Mouse (Mus musculus): ENCODE results near the gene Klf16.

Gene Klf16

DNA sequence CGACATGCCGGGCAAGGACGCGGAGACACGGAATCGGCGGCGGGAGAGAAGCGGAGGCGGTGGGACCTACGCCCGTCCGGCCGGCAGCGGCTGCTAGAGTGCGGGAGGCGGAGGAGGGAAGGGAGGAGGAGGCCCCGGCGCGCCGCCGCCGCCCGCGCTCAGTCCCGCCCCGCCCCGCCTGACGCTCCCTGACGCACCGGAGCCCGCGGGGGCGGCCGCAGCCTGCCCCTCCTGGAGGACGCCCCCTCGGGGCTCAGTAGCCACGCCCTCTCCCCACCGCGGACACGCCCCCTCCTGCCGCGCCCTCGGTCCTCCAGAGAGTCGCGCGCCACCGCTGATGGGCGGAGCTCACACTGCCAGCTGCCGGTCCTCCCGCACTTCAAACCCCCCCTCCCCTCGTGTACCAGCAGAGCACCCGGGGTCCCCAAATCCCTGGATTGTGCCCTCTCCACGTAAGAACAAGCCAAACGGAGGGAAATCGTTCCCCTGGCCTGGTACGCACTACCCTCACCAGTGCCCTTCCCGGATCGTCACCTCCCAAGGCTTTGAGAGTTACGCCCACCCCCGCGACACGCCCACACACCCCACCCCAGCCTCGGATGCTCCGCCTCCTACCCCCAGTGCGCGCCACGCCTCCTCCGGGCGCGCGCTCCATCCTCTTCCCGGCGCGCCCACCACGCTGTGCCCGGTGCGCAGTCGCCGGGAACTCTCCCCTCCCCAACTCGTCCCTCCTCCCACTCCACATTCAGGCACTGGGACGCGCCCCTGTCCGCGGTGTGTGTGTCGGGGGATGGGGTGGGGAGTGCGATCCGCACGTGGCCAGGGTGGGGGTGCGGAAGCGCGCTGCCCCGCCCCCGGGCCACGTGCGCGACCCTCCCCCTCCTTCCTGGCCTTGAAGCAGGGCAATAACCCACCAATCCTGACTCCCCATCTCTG is at the start of gene Klf16:
Gene Klf16, minus strand, starts transcription at position 127 of the 936 bp plus-strand sequence.
- peak; percentile 87 to 90 for DNase-seq

DNA sequence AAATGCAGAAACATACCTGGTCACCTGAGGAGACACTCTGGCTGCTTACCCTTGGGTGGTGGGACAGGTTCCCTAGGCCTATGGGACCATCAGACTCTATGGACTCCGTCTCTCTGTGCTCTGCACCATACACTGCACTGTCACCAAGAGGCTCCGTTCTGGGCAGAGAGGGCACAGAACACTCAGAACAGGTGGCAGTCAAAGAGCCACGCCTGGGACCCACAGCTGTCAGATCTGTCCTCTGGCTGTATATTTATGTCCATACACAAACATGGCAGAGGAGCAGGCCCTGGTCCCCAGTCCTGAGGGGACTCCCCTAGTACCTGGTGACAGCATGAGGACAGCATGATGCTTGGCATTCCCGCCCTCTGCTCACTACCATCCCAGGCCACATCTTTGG is 48.6 kb upstream of the Klf16 start:
- DNase-seq: no peak

DNA sequence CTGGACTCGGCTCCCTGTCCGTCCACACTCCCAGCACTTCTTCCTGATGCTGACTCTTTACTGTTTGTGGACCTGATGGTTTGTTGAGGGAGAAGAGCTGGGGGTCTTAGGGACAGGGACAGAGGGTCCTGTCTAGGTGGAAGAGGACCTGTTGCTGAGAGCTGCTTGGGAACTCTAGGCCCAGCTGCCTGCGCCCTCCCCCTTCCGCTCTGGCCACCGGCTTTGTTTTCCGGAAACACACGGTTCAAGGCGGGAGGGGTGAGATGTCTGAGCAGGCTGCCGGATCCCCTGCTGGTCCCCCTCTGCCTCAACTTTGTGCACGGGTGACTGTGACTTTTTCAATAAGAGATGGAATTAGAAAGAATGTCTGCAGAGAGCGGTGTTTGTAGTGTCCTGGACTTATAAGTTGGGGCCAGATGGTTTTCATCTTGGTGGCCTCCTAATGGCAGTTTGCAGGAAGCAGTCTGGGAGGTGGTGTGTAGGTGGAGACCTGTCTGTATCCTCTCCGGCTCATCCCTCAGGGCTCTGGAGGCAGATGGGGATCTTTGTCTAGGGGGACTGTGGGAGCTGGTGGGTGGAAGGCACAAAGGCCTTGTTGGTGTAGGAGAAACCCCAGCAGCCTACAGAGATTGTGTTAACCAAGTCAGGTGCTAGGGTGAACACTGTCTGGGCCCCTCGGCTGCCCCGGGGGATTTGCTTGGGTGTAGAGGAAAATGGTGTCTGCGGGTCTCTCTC is 46.5 kb upstream of the Klf16 start:
- DNase-seq: peak; percentile 62 to 66

DNA sequence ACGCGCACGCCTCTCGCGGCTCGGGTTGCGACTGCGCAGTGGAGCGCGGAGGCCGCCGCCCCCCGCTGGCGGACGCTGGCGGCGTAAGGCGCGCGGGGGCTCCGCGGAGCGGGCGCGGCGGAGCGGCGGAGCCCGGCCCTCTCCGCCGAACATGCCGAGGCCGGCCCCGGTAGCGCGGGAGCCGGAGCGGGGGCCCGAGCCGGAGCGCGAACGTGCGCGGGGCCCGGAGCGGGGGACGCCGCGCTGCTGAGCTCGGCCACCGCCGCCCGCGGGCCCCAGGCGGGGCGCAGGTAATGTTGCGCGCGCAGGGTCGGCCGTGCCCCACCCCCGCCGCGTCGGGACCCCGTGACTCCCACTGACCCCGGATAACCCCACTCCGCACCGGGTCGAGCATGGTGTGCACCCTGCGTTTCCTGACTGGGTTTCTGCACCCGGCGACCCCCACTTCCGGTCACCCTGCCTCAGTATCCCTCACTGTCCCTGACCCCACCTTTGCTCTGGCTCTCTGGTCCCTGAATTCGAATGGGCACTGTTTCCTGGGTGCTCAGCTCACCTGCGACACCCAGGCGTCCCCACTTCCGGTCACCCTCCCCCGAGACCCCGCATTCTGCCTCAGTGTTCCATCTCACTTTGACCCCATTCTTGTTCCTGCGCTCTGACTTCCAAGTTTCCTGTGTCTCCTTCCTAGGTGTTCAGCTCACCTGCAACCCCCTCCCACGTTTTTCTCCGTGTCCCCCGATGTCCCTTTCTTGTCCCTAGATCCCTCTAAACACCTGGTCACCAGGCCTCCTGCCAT is 45.7 kb upstream of the Klf16 start, which contains the start of gene Csnk1g2:
Gene Csnk1g2, plus strand, starts transcription at position 178 of the 796 bp plus-strand sequence.
- DNase-seq: peak; percentile 51 to 52

DNA sequence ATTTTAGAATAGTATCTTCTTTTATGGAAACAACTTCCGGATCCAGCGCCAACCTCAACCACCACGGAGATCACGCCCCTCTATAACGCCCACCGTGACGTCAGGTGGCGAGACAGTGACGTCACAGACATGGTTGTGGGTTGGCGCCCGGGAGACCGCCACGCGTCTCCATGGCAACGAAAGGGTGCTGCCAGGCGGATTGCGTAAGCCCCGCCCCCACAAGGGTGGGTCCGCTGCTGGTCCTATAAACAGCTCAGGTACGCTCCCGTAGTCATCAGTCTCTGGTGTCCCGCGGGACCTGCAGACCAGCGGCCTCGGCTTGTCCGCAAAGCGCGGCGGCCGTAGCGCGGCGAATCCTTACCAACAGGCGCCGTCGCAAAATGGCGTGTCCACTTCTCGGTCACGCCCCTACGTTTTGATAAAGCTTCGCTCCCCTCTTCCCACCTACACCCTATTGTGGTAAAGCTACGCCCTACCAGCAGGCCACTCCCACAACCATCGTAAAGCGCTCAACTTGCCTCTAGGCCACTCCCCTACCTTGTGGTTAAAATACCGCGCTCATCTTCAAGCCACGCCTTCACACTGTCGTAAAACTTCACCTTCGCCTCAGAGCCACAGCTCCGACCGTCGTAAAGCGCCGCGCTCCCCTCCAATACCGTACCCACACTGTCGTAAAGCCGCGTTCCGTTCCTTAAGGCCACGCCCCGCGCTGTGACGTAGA is 45.0 kb upstream of the Klf16 start:
- peak; percentile 99 to 100 for DNase-seq

DNA sequence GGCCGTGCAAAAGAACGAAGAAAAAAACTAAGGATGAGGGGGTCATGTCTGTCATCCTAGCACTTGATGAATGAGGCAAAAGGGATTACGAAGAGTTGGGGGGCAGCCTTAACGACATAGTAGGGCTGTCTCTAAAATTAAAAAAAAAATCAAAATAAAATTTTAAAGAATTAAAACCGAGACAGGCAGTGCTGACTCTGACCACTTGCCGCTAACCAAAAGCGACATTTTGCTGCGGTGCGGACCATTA is 44.5 kb upstream of the Klf16 start:
- DNase-seq: no peak

DNA sequence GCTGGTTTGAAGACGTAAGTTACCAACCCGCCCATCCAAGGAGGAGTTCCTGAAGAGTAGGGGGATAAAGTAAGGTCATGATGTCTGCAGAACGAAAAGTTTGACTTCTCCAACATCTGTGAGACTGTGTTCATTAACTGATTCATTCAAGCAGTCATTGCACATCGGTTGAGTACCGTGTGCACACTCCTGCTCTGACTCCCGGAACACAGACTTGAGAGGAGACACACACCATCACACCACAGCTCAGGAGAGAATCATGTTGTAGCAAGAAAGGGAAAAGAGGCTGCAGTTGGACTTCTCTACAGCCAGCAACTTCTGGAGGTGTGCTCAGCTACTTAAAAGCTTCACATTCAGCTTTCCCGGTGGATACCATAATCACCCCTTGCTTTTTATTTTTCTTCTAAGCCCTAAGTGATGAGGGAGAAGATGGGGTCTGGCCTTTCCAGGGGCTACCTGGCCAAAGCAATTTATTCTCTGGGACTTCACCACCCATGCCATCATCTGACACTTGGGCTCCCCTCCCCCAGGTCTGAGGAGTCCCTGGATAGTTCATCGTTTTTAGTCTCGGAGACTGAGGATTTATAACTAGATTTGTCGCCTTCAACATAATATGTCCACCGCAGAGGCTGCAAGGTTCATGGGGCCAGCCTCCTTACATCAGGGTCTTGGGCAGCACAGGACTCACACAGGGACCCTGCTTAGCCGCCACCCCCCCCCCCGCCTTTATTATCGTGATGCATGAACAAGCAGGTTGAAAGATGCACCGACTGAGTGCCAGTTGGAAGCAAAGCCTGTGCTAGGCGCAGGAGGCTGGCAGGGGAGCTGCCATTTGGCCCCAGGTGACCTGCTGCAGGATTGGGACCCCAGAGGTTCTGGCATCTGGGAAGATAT is 43.9 kb upstream of the Klf16 start:
- peak in 1 of 2 experiments; percentile 35 for DNase-seq

DNA sequence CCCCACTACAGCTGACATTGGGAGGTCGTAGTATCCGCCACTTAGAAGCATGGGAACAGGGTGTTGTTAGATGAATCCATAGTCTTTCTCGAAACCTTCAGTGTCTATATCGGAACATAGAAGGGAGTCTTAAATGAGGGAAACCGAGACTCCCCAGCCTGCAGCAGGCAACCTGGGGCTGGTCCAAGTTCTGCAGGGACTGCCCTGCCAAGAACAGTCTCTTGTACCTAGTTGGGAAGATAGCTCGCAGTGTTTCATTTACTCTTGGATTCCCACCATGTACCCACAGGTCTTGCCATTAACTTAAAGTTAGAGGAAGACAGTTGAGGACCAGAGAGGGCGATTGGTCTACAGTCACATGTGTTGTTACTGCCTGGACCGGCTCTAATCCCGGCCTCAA is 43.2 kb upstream of the Klf16 start:
- DNase-seq: peak in 1 of 2 experiments; percentile 21

DNA sequence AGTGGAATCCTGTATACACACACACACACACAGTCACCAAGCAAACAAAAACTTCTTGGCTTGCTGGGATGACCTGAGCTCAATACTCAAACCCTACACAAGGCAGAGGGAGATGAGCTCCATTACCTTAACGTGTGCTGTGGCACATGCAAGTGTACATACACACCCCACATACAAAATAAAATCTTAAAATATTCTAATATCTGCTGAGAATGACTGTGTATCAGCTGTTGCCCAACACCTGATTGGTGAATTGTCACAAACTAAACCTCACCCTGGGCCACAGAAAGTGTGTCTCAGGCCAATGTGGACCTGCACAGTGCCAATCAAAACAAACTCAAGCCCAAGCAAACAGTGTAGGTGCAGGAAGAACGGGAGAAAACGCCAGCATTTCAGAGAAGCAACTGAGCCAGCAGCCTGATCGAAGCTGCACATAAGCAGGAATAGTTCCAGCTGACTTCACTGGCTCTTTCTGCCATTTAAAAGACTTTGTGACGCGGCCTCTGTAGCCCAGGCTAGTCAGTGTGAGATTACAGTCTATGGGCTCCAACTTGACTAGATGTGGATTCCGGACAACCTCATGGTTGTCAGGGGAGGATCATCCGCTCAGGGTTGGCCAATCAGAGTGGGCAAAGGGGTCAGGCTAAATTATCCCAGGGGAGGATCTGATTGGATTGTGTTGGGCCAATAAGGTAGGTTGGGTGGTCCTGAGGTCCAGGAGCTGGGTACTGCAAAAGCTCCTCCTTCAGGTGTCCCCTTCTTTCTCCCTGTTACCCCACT is 42.5 kb upstream of the Klf16 start:
- DNase-seq: no peak

DNA sequence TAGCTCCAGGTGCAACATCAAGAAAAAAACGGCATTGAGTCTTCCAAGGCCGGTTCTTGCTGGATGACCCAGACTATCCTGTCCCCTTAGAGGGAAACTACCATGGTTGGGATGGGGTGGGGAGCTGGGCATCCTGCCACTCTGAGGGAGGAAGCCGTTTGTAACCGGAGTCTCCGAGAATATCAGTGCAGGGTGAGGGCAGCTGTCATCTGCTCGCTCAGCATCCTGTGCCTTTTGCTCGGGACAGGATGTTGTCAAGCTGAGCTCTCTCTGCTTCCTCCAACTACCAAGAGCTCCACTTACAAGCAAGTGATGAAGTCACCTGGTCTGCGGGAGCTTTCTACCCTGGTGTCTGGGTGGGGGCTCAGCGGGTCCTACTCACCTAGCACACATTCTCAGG is 41.1 kb upstream of the Klf16 start:
- no peak for DNase-seq

DNA sequence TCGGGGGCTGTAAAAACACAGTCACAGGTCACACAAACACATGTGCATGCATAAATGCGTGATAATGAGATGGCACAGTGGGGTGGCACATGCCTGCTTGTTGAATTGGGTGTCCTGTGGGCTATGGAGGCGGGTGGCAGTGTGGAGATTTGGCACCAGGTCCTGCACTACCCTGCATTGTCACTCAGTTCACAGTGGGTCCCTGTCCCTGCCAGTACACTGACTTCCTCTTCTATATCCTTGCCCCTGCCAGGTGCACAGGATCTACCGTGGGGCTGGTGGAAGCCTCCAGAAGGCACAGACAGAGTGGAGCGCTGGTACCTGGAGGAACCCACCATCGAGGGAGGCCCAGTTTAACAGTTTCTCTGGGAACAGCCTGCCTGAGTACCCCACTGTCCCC is 37.2 kb upstream of the Klf16 start:
- DNase-seq: no peak

DNA sequence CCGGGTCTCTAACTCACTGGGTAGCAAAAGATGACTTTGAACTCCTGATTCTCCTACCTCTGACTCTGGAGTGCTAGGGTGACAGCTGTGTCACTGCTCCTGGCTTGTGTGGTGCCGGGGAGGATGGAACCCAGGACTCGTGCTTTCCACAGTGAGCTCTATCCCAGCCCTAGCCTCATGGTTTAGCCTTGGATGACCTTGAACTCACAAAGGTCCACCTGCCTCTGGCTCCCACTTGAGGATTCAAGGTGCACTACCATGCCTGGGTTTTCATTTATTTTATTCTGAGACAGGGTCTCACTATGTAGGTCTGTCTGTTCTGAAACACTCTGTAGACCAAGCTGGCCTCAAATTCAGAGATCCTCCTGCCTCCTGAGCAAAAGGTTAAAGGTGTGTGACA is 36.7 kb upstream of the Klf16 start:
- DNase-seq: no peak

DNA sequence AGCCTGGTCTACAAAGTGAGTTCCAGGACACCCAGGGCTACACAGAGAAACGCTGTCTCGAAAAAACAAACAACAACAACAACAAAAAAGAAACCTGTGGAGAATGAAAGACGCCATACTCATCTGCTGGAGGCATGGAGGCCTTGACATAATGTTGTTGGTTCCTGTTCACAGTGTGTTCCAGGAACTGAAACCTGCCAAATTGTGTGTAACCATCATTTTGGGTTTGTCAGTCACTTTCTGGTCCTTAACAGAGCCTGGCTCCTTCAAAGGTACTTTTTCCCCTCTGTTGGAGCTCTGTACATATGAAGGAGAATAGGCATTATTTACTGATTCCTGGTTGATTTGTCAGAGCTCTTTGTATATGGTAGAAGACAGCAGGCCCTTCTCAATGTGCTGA is 34.8 kb upstream of the Klf16 start:
- DNase-seq: no peak

DNA sequence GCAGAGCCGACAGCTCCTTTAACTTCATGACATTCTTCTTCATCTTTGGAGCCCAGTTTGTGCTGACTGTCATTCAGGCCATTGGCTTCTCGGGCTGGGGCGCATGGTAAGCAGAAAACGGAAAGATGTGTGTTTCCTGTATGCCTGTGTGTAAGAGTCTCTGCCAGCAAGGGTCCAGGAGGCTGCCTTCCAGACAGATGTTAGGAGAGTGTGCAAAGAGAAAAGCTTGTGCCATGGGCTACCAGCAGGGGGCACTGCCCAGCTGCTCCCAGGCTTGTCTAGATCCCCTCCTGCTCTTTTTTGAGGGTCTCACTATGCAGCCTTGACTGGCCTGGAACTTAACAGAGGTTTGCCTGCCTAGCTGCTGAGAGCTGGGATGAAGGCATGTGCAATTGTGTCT is 33.9 kb upstream of the Klf16 start:
- peak in 1 of 2 experiments; percentile 65 for DNase-seq

DNA sequence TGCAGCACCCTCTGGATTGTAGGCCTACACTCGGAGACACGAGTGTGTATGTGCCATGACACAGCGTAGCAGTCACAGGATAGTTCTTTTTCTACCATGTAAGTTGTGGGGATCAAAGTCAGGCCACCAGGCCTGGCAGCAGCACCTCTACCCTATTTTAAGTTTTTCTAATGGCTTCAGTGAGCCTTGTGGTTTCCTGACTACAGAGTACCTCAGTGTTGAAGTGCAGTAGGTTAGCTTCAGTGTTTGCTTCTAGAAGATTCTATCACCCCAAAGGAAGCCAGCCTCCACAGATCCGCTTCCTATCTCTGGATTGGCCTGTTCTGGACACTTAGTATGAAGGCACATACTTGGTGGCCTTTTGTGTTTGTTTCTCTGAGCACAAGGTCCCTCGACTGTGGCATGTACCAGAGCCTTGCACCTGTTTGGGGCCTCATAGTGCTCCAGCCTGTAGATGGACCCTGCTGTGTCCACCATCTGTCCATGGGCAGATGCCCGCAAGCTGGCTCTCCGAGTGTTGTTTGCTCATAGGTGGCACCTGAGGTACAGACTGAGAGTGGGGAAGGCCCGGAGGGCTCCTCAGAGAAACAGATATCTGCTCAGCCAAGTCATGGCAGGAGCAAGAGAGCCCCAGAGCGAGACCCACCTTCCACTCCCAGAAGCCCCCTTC is 33.1 kb upstream of the Klf16 start:
- DNase-seq: peak; percentile 90

DNA sequence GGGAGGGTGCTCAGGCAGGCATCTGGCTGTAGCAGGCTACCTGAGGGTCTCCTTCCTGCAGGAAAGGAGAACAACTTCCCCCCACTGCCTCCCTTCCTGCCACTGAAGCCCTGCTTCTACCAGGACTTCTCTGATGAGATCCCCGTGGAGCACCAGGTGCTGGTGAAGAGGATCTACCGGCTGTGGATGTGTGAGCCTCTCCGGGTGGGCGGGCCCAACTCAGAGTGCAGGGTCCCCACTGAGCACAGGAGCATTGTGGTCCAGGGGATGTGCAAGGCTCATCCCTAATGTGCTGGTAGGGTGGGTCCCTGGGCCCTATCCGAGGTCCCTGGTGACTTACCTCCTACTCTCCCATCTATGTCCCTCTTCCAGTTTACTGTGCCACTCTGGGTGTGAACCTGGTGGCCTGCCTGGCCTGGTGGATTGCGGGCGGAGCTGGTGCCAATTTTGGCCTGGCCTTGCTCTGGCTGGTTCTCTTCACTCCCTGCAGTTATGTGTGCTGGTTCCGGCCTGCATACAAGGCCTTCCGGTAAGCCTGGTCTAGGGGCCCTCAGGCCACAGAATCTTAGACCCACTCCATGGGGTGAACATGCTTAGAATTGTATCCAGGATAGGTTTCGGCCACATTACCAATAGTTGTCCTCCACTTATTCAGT is 32.3 kb upstream of the Klf16 start:
- no peak for DNase-seq

DNA sequence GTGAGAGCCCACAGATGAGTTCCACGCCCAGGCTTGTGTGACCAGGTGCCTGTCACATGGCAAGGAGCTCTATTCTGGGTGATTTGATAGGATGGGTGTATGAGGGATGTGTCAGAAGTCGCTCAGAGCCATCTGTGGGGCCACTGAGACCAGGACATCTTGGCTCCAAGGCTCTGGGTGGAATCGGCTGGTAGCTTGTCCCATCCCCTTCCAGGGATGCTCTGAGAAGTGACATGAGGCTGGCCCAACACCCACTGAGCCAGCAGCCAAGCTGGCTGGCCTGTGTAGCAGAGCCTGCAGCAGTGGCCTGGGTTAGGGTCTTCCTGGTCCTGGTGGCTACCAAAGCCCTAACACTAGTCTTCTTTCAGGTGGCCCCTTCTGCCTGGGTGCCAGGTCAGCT is 31.3 kb upstream of the Klf16 start:
- DNase-seq: no peak

DNA sequence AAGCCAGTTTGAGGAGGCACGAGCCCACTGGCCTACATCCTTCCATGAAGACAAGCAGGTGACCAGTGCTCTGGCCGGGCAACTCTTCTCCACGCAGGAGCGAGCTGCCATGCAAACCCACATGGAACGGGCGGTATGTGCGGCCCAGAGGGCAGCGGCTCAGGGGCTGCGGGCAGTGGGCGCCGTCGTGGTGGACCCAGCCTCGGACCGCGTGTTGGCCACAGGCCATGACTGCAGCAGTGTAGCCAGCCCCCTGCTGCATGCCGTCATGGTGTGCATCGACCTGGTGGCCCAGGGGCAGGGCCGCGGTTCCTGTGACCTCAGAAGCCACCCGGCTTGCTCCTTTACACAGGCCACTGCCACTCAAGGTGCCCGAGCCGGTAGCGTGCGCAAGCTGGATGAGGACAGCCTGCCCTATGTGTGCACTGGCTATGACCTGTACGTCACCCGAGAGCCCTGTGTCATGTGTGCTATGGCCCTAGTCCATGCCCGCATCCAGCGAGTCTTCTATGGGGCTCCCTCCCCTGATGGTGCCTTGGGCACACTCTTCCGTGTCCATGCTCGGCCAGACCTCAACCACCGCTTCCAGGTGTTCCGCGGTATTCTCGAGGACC is 29.7 kb upstream of the Klf16 start:
- no peak for DNase-seq

DNA sequence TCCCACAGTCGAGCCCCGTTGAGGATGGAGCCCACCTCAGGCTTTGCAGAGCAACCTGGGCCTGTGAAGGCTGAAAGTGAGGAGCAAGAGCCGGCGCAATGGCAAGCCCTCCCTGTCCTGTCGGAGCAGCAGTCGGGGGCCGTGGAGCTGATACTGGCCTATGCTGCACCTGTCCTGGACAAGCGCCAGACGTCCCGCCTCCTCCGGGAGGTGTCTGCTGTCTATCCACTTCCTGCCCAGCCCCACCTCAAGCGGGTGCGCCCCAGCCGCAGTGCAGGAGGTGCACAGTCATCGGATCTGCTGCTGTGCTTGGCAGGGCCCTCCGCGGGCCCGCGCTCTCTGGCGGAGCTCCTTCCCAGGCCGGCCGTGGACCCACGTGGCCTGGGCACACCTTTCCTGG is 29.2 kb upstream of the Klf16 start:
- DNase-seq: no peak
